Comparison of ENCODE assay signal across 21 mouse cellular contexts in genomic region chr7:65105566-65105965, GRCm38 (mm10). TPM values are rescaled to one million over a fixed set of nuclear protein-coding genes. Genes with fewer than 3 reads are reported as not detected.
DNase-seq lines count a peak whose midpoint lies in the region; ATAC-seq and TF ChIP-seq lines count a peak whose summit lies in the region.
"Had no signal": no experiment of that assay in that cellular context is flagged by ENCODE, and none has a peak within 500 bp of the region (broad histone marks: within the 10 kb centered on the region; RNA-seq: fewer than 3 reads in every experiment).

No protein-coding gene starts in this region.

- 0 out of 2 replicates have a peak, but pooled peaks have one; percentile 19 for ATAC-seq in forebrain, embryonic 15.5 days (replicated peaks)
- ATAC-seq in forebrain, embryonic 14.5 days, result no peak
- ATAC-seq: intestine, embryonic 16.5 days; midbrain, embryonic 13.5 days had no signal

- H3K4me3 ChIP-seq in forebrain, embryonic 15.5 days, result no peak overlapping the region
- H3K4me3 ChIP-seq in forebrain, embryonic 14.5 days (ENCODE audit: low read depth, low read length), result no peak overlapping the region
- H3K4me3 ChIP-seq in left cerebral cortex, adult 2 months, result no peak overlapping the region
- H3K4me3 ChIP-seq: heart, embryonic 15.5 days; hindbrain, embryonic 15.5 days; limb, embryonic 10.5 days; liver, embryonic 15.5 days; midbrain, embryonic 13.5 days had no signal

- WGBS in forebrain, embryonic 15.5 days, result 84% methylated on average over 3 of the region's 3 CpGs
- 93% methylated on average over 3 of the region's 3 CpGs for WGBS in forebrain, embryonic 14.5 days

- H3K27me3 ChIP-seq in forebrain, embryonic 15.5 days, result no peaks in the 10 kb centered on the region
- H3K27me3 ChIP-seq in forebrain, embryonic 14.5 days (replicated peaks; ENCODE audit: control insufficient read depth, insufficient read depth, low read length), result no peaks in the 10 kb centered on the region
- H3K27me3 ChIP-seq: heart, embryonic 15.5 days; hindbrain, embryonic 15.5 days; liver, embryonic 15.5 days; midbrain, embryonic 13.5 days had no signal

- H3K27ac ChIP-seq in forebrain, embryonic 15.5 days (replicated peaks), result peak overlapping the region; percentile 3; the same call in 1 of the 2 replicates
- no peak overlapping the region for H3K27ac ChIP-seq in forebrain, embryonic 14.5 days (ENCODE audit: low read depth, low read length)
- H3K27ac ChIP-seq in left cerebral cortex, adult 2 months, result no peak overlapping the region
- H3K27ac ChIP-seq: heart, embryonic 15.5 days; hindbrain, embryonic 15.5 days; limb, embryonic 10.5 days; liver, embryonic 15.5 days; macrophage; midbrain, embryonic 13.5 days had no signal

- peaks cover 7% of the 10 kb centered on the region; the same call in 1 of the 2 replicates for H3K4me1 ChIP-seq in forebrain, embryonic 15.5 days
- H3K4me1 ChIP-seq in forebrain, embryonic 14.5 days (ENCODE audit: control insufficient read depth, insufficient read depth, low read length), result no peaks in the 10 kb centered on the region
- H3K4me1 ChIP-seq: heart, embryonic 15.5 days; limb, embryonic 10.5 days; liver, embryonic 15.5 days; midbrain, embryonic 13.5 days had no signal

- DNase-seq in forebrain, embryonic 14.5 days (ENCODE audit: low spot score), result no peak
- no peak for DNase-seq in left cerebral cortex, adult 2 months (ENCODE audit: extremely low spot score in 1 of 2, low spot score in 2 of 2)
- DNase-seq in left cerebral cortex, postnatal 4 days, result no peak
- peak; percentile 7 for DNase-seq in cerebellum, adult 8-10 months
- DNase-seq in cerebellum, postnatal 36 days, result peak; percentile 11 to 21
- no peak for DNase-seq in lung, postnatal 14 days
- no peak for DNase-seq in yolk sac, embryonic 10.5 days (ENCODE audit: low spot score)
- DNase-seq: adrenal gland, postnatal 14 days; heart, postnatal 36 days; kidney, postnatal 36 days; liver; thymus, adult 2 months; thymus, postnatal 4 days had no signal

- no peaks in the 10 kb centered on the region for H3K36me3 ChIP-seq in forebrain, embryonic 15.5 days
- H3K36me3 ChIP-seq in forebrain, embryonic 14.5 days (ENCODE audit: control insufficient read depth, insufficient read depth, low read length), result no peaks in the 10 kb centered on the region
- H3K36me3 ChIP-seq: heart, embryonic 15.5 days; hindbrain, embryonic 15.5 days; limb, embryonic 10.5 days; liver, embryonic 15.5 days; midbrain, embryonic 13.5 days had no signal

- H3K9me3 ChIP-seq in forebrain, embryonic 15.5 days, result no peaks in the 10 kb centered on the region
- H3K9me3 ChIP-seq in forebrain, embryonic 14.5 days (replicated peaks; ENCODE audit: control insufficient read depth, low read length), result no peaks in the 10 kb centered on the region
- H3K9me3 ChIP-seq: heart, embryonic 15.5 days; hindbrain, embryonic 15.5 days; limb, embryonic 10.5 days; liver, embryonic 15.5 days; midbrain, embryonic 13.5 days had no signal

- no peak overlapping the region for H3K4me2 ChIP-seq in forebrain, embryonic 15.5 days (replicated peaks)
- H3K4me2 ChIP-seq in forebrain, embryonic 14.5 days (ENCODE audit: low read length), result no peak overlapping the region
- H3K4me2 ChIP-seq: heart, embryonic 15.5 days; hindbrain, embryonic 15.5 days; liver, embryonic 15.5 days; midbrain, embryonic 13.5 days had no signal

- no peak overlapping the region for H3K9ac ChIP-seq in forebrain, embryonic 15.5 days (replicated peaks)
- H3K9ac ChIP-seq in forebrain, embryonic 14.5 days (ENCODE audit: low read length), result no peak overlapping the region
- H3K9ac ChIP-seq: heart, embryonic 15.5 days; hindbrain, embryonic 15.5 days; liver, embryonic 15.5 days; midbrain, embryonic 13.5 days had no signal

- intact Hi-C loops in left cerebral cortex, adult 2 months (cut with DNase I), result no loop called here
- intact Hi-C loops in left cerebral cortex, postnatal 4 days (cut with DNase I), result no loop called here

- TF ChIP-seq CTCF in left cerebral cortex, adult 2 months (IDR thresholded peaks at IDR 0.05), result peak; percentile 10; the same call in 1 of the 2 replicates

RNA-seq across cellular contexts. Expression of gene Fam189a1, which starts 50.8 kb away (rescaled TPM):
- 5.0 and 6.4 TPM in 2 replicates for polyA plus RNA-seq in forebrain, embryonic 15.5 days (2015; fragmentation: Nextera tagmentation; extraction: Ambion mirVana)
- polyA plus RNA-seq in forebrain, embryonic 14.5 days (2014; fragmentation: Nextera tagmentation; extraction: Ambion mirVana), result 2.6 and 4.5 TPM in 2 replicates
- 10 to 100 TPM; 60.6 to 62.7 TPM for total RNA-seq in left cerebral cortex, adult 2 months (2021)
- total RNA-seq in left cerebral cortex, postnatal 4 days (2021), result 10 to 100 TPM; 26.4 to 34.3 TPM
- total RNA-seq: heart, postnatal 36 days had no signal
- polyA plus RNA-seq: liver, embryonic 15.5 days; macrophage had no signal

Comparison
In these comparisons a context has a peak if more than half of its experiments do, and no peak if none do; other contexts are left out.
1. DNase-seq: peak in cerebellum, adult 8-10 months (single experiment) and cerebellum, postnatal 36 days (2 of 2); none in forebrain, embryonic 14.5 days (single experiment), left cerebral cortex, adult 2 months (0 of 2), left cerebral cortex, postnatal 4 days (single experiment), lung, postnatal 14 days (single experiment) and yolk sac, embryonic 10.5 days (single experiment).